Mouse (Mus musculus): ENCODE results near the gene Entpd1.

- TF ChIP-seq POLR2A (IDR thresholded peaks at IDR 0.05; ENCODE audit: low read depth, low read length) (no peak), CTCF (IDR thresholded peaks at IDR 0.05; ENCODE audit: borderline replicate concordance, insufficient read depth, low read length) (no peak)
Measured at GRCm38 (mm10) chr19:40628950-40629349, 16.8 kb downstream of the Entpd1 start.

Data from embryonic fibroblast, embryonic 13.5 days (primary cell).